Comparison of ENCODE assay signal across 8 mouse cellular contexts in genomic region chr11:115382891-115383290, GRCm38 (mm10). TPM values are rescaled to one million over a fixed set of nuclear protein-coding genes. Genes with fewer than 3 reads are reported as not detected.
A peak's percentile ranks its signal among the peaks of the same experiment; 100 is the strongest.
DNase-seq lines count a peak whose midpoint lies in the region; ATAC-seq lines count a peak whose summit lies in the region.

No protein-coding gene starts in this region.

- DNase-seq in lung, postnatal 14 days: no peak
- DNase-seq in forebrain, embryonic 11.5 days (ENCODE audit: low spot score): no peak
- no peak for DNase-seq in testis, postnatal 14 days (ENCODE audit: low spot score)
- DNase-seq in layer of hippocampus, adult 18-20 months (ENCODE audit: low spot score in 2 of 2): no peak
- DNase-seq in gastrocnemius, postnatal 14 days: no peak

- intact Hi-C loops in gastrocnemius, postnatal 14 days (cut with DNase I; ENCODE audit: low total_unique reads): no loop called here

- no peaks in the 10 kb centered on the region for H3K27me3 ChIP-seq in lung, embryonic 15.5 days
- no peaks in the 10 kb centered on the region for H3K27me3 ChIP-seq in forebrain, embryonic 11.5 days (ENCODE audit: control insufficient read depth, insufficient read depth, low read length)
- H3K27me3 ChIP-seq in limb, embryonic 13.5 days: no peaks in the 10 kb centered on the region
- no peaks in the 10 kb centered on the region for H3K27me3 ChIP-seq in stomach, embryonic 16.5 days (ENCODE audit: control insufficient read depth, insufficient read depth, low read length)

- 9% methylated on average over 5 of the region's 5 CpGs for WGBS in lung, embryonic 15.5 days
- WGBS in forebrain, embryonic 11.5 days: 19% methylated on average over 5 of the region's 5 CpGs
- WGBS in limb, embryonic 13.5 days: 15% methylated on average over 5 of the region's 5 CpGs
- WGBS in stomach, embryonic 16.5 days: 24% methylated on average over 5 of the region's 5 CpGs

- peak overlapping the region; percentile 82 for H3K9ac ChIP-seq in lung, embryonic 15.5 days
- H3K9ac ChIP-seq in forebrain, embryonic 11.5 days (ENCODE audit: low read length): peak overlapping the region; percentile 97
- peak overlapping the region; percentile 90 for H3K9ac ChIP-seq in limb, embryonic 13.5 days
- H3K9ac ChIP-seq in stomach, embryonic 16.5 days (ENCODE audit: low read length): peak overlapping the region; percentile 86

- peaks cover 36% of the 10 kb centered on the region for H3K4me1 ChIP-seq in lung, embryonic 15.5 days
- peaks cover 21% of the 10 kb centered on the region for H3K4me1 ChIP-seq in forebrain, embryonic 11.5 days (replicated peaks; ENCODE audit: control insufficient read depth, insufficient read depth, low read length)
- H3K4me1 ChIP-seq in limb, embryonic 13.5 days: peaks cover 38% of the 10 kb centered on the region
- H3K4me1 ChIP-seq in stomach, embryonic 16.5 days (ENCODE audit: control insufficient read depth, insufficient read depth, low read length): peaks cover 16% of the 10 kb centered on the region

- no peaks in the 10 kb centered on the region for H3K36me3 ChIP-seq in lung, embryonic 15.5 days
- H3K36me3 ChIP-seq in forebrain, embryonic 11.5 days (ENCODE audit: control insufficient read depth, insufficient read depth, low read length): no peaks in the 10 kb centered on the region; the same call in 1 of the 2 replicates
- no peaks in the 10 kb centered on the region for H3K36me3 ChIP-seq in limb, embryonic 13.5 days
- H3K36me3 ChIP-seq in stomach, embryonic 16.5 days (ENCODE audit: control insufficient read depth, insufficient read depth, low read length): no peaks in the 10 kb centered on the region

- peak overlapping the region; percentile 82 for H3K4me2 ChIP-seq in lung, embryonic 15.5 days
- H3K4me2 ChIP-seq in forebrain, embryonic 11.5 days (ENCODE audit: low read depth, low read length, severe bottlenecking): peak overlapping the region; percentile 88
- peak overlapping the region; percentile 87 for H3K4me2 ChIP-seq in limb, embryonic 13.5 days (replicated peaks)
- H3K4me2 ChIP-seq in stomach, embryonic 16.5 days (ENCODE audit: low read depth, low read length): peak overlapping the region; percentile 82

- no peaks in the 10 kb centered on the region for H3K9me3 ChIP-seq in lung, embryonic 15.5 days
- H3K9me3 ChIP-seq in forebrain, embryonic 11.5 days (ENCODE audit: control insufficient read depth, low read length): no peaks in the 10 kb centered on the region
- no peaks in the 10 kb centered on the region for H3K9me3 ChIP-seq in limb, embryonic 13.5 days
- H3K9me3 ChIP-seq in stomach, embryonic 16.5 days (replicated peaks; ENCODE audit: control insufficient read depth, low read length): no peaks in the 10 kb centered on the region

- ATAC-seq in lung, embryonic 15.5 days (ENCODE audit: borderline replicate concordance, extremely low read depth, low FRiP score, low TSS enrichment): no peak
- no peak for ATAC-seq in forebrain, embryonic 11.5 days (replicated peaks; ENCODE audit: low FRiP score)
- no peak for ATAC-seq in limb, embryonic 13.5 days (ENCODE audit: low FRiP score, low read depth)
- ATAC-seq in stomach, embryonic 16.5 days (ENCODE audit: insufficient read depth, low FRiP score): no peak

- peak overlapping the region; percentile 82 for H3K4me3 ChIP-seq in lung, embryonic 15.5 days
- peak overlapping the region; percentile 86 for H3K4me3 ChIP-seq in forebrain, embryonic 11.5 days (ENCODE audit: low read depth, low read length)
- peak overlapping the region; percentile 80 for H3K4me3 ChIP-seq in limb, embryonic 13.5 days
- peak overlapping the region; percentile 72 for H3K4me3 ChIP-seq in stomach, embryonic 16.5 days (replicated peaks; ENCODE audit: low read length)

- peak overlapping the region; percentile 84 for H3K27ac ChIP-seq in lung, embryonic 15.5 days
- H3K27ac ChIP-seq in forebrain, embryonic 11.5 days (ENCODE audit: low read depth, low read length): no peak overlapping the region
- no peak overlapping the region for H3K27ac ChIP-seq in limb, embryonic 13.5 days
- peak overlapping the region; percentile 83; the same call in 1 of the 2 replicates for H3K27ac ChIP-seq in stomach, embryonic 16.5 days (ENCODE audit: low read length)

RNA-seq across cellular contexts. Expression of gene Cdr2l, which starts 1.2 kb away (rescaled TPM):
- polyA plus RNA-seq in lung, embryonic 15.5 days (2015; fragmentation: Nextera tagmentation; extraction: Ambion mirVana): 13.7 and 15.3 TPM in 2 replicates
- 29.0 and 29.7 TPM in 2 replicates for polyA plus RNA-seq in forebrain, embryonic 11.5 days (2014; fragmentation: Nextera tagmentation; extraction: Ambion mirVana)
- polyA plus RNA-seq in limb, embryonic 13.5 days (2015; fragmentation: Nextera tagmentation; extraction: Ambion mirVana): 11.3 and 11.4 TPM in 2 replicates
- polyA plus RNA-seq in stomach, embryonic 16.5 days (2015; fragmentation: Nextera tagmentation; extraction: Ambion mirVana): 6.1 and 6.6 TPM in 2 replicates
- total RNA-seq in layer of hippocampus, adult 18-20 months (2021): 10 to 100 TPM; 29.7 to 30.6 TPM
- 1 to 10 TPM; 4.8 to 8.3 TPM for total RNA-seq in gastrocnemius, postnatal 14 days (2021)

RNA-seq across cellular contexts. Expression of gene Hid1, which starts 15.3 kb away (rescaled TPM):
- polyA plus RNA-seq in lung, embryonic 15.5 days (2015; fragmentation: Nextera tagmentation; extraction: Ambion mirVana): 13.9 and 15.8 TPM in 2 replicates
- polyA plus RNA-seq in forebrain, embryonic 11.5 days (2014; fragmentation: Nextera tagmentation; extraction: Ambion mirVana): 22.3 and 26.0 TPM in 2 replicates
- 2.4 and 3.2 TPM in 2 replicates for polyA plus RNA-seq in limb, embryonic 13.5 days (2015; fragmentation: Nextera tagmentation; extraction: Ambion mirVana)
- polyA plus RNA-seq in stomach, embryonic 16.5 days (2015; fragmentation: Nextera tagmentation; extraction: Ambion mirVana): 44.0 and 46.2 TPM in 2 replicates
- 100 to 1,000 TPM; 110 to 115 TPM for total RNA-seq in layer of hippocampus, adult 18-20 months (2021)
- total RNA-seq in gastrocnemius, postnatal 14 days (2021): 1 to 10 TPM; 2.9 to 4.3 TPM

RNA-seq across cellular contexts. Expression of gene Mrpl58, which starts 20.7 kb away (rescaled TPM):
- polyA plus RNA-seq in lung, embryonic 15.5 days (2015; fragmentation: Nextera tagmentation; extraction: Ambion mirVana): 204 and 222 TPM in 2 replicates
- polyA plus RNA-seq in forebrain, embryonic 11.5 days (2014; fragmentation: Nextera tagmentation; extraction: Ambion mirVana): 253 and 265 TPM in 2 replicates
- polyA plus RNA-seq in limb, embryonic 13.5 days (2015; fragmentation: Nextera tagmentation; extraction: Ambion mirVana): 174 and 178 TPM in 2 replicates
- 160 and 162 TPM in 2 replicates for polyA plus RNA-seq in stomach, embryonic 16.5 days (2015; fragmentation: Nextera tagmentation; extraction: Ambion mirVana)
- total RNA-seq in layer of hippocampus, adult 18-20 months (2021): 100 to 1,000 TPM in 1 of 2 experiments, 10 to 100 TPM in 1; 97.7 to 102 TPM
- 100 to 1,000 TPM; 103 to 107 TPM for total RNA-seq in gastrocnemius, postnatal 14 days (2021)

RNA-seq across cellular contexts. Expression of gene Atp5h, which starts 36.9 kb away (rescaled TPM):
- polyA plus RNA-seq in lung, embryonic 15.5 days (2015; fragmentation: Nextera tagmentation; extraction: Ambion mirVana): 787 and 840 TPM in 2 replicates
- 814 TPM in 2 replicates for polyA plus RNA-seq in forebrain, embryonic 11.5 days (2014; fragmentation: Nextera tagmentation; extraction: Ambion mirVana)
- 942 TPM in 2 replicates for polyA plus RNA-seq in limb, embryonic 13.5 days (2015; fragmentation: Nextera tagmentation; extraction: Ambion mirVana)
- polyA plus RNA-seq in stomach, embryonic 16.5 days (2015; fragmentation: Nextera tagmentation; extraction: Ambion mirVana): 746 and 843 TPM in 2 replicates
- 100 to 1,000 TPM; 468 to 483 TPM for total RNA-seq in layer of hippocampus, adult 18-20 months (2021)
- total RNA-seq in gastrocnemius, postnatal 14 days (2021): 1,000 to 10,000 TPM; 1,042 to 1,140 TPM

RNA-seq across cellular contexts. Expression of gene Kctd2, which starts 37.0 kb away (rescaled TPM):
- polyA plus RNA-seq in lung, embryonic 15.5 days (2015; fragmentation: Nextera tagmentation; extraction: Ambion mirVana): 16.3 and 17.8 TPM in 2 replicates
- polyA plus RNA-seq in forebrain, embryonic 11.5 days (2014; fragmentation: Nextera tagmentation; extraction: Ambion mirVana): 24.5 and 27.1 TPM in 2 replicates
- polyA plus RNA-seq in limb, embryonic 13.5 days (2015; fragmentation: Nextera tagmentation; extraction: Ambion mirVana): 16.1 and 17.4 TPM in 2 replicates
- polyA plus RNA-seq in stomach, embryonic 16.5 days (2015; fragmentation: Nextera tagmentation; extraction: Ambion mirVana): 3.2 and 3.6 TPM in 2 replicates
- 10 to 100 TPM; 81.5 to 82.2 TPM for total RNA-seq in layer of hippocampus, adult 18-20 months (2021)
- total RNA-seq in gastrocnemius, postnatal 14 days (2021): 10 to 100 TPM; 12.8 to 15.5 TPM

Comparison
In these comparisons a context has a peak if more than half of its experiments do, and no peak if none do; other contexts are left out.
1. H3K27ac ChIP-seq: peak in lung, embryonic 15.5 days (single experiment) and stomach, embryonic 16.5 days (single experiment); none in forebrain, embryonic 11.5 days (single experiment) and limb, embryonic 13.5 days (single experiment).
2. Peak in every context shown above with its lines, with median percentiles within 50 percentile points of each other: H3K4me2 ChIP-seq, H3K4me3 ChIP-seq and H3K9ac ChIP-seq.